Mouse (Mus musculus) left cerebral cortex, postnatal 25 days (tissue): ENCODE data around the gene Zfp617. TPM values are rescaled to one million over a fixed set of nuclear protein-coding genes. Genes with fewer than 3 reads are reported as not detected.
"Not testable (repeated sequence)": the region's sequence is repeated elsewhere in the genome, so short reads cannot be mapped to it uniquely, and the experiment has no call there.

Experiments used
- DNase-seq, 2 experiments: peaks; one replicate each; pipeline ENCODE4 v3.0.0; 2022; ENCODE audit warnings: low spot score in 2 of 2, mixed read lengths in 1 of 2
- intact Hi-C: fragments of 180-260 bp; cut with DNase I; formaldehyde crosslinking; loops from one replicate; pipeline ENCODE4 v1.15.1; 2025
- total RNA-seq, 2 experiments: library from RNA; stranded (reverse); gene quantifications; 2 replicates each; pipeline ENCODE4 v1.2.3; 2021

Zfp617 gene
- total RNA-seq: 10 to 100 TPM; 30.6 to 31.2 TPM

DNA sequence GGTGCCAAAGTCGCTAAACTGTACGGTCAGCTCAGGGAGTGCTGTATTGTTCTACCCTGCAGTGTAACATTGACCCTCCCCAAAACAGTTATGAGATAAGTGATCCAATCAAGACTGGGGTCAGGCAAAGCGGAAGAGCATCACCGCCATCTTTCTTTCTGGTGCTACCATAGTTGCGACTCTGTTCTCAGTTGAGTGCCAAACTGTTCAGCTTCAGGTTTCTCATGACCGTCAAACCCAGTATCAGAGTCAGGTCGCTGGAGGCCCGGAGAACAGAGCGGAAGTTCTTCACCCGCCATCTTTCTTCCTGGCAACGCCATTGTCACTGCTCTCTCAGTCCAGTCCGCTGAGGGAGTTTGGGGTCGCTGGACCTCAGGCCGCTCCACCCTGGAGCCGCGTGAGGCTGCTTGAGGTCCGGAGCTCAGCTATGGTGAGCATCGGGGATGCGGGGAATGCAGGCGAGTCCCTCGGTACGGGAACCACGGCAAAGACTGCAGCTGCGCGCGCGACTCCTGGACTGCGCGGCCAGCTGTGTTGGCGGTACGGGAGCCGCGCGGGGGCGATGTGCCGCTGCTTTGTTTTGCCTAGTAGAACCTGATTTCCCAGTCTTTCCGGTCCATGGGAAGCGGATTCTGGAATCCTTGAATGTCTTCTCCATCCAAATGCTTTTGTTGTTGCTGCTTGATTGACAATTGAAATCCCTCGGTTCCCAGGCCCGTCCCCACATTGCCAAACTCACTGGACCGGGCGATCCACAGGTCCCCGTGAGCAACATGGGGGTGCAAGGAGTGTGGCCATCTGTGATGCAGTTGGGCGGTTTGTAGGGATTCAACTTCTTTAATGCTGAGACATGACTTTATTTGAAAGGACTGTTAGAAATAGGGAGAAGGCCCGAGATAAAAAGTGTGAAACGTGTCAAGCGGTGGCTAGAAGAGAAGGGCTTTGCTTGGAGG is at the start of gene Zfp617, which contains the start of gene Zfp882:
Gene Zfp617, plus strand, starts transcription at position 327 of the 953 bp plus-strand sequence.
Gene Zfp882, plus strand, starts transcription at position 300 of the 953 bp plus-strand sequence.
- DNase-seq: peak; percentile 91 to 93
- intact Hi-C loops: loop anchor here (1.0 kb wide), 2 partner anchors 14 to 26 kb away; partner anchors contain the start of gene Zfp709

DNA sequence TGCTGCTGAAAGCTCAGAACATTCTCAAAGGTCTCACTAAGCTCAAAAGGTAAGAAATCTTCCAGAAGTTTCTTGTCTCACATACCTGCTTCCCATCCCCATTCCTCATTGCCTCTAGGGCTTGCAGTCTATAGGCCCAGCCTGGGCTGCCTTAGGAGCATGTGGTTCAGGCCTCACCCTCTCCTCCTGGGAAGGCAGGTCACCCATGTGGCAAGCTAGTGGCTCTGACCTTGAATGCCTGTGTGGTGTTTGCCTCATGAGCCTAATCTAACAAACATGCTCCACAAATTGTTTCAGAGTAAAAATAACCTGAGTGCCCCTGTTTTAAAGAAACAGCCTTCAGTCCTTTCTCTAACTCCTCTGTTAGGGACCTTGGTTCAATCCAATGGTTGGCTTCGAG is 46.9 kb upstream of the Zfp617 start:
- DNase-seq, intact Hi-C loops: not testable (repeated sequence)

DNA sequence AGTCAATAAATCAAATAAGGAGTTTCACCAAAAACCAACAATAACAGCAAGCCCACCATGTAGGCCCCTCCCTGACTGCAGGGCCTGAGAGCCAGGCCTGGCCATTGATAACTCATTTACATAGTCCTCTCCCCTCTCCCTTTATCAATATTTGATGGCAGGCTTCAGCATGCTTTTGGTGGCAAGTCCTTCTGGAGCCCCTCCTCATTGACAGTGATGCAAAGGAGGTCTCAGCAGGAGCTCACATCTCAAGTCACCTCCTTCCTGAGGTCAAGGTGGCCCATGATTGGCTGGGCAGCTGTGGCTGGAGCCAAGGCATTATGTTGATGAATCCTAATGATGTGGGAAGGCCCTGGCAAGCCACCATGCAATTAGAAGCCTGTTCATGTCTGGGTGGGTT is 46.4 kb upstream of the Zfp617 start:
- intact Hi-C loops: not testable (repeated sequence)

DNA sequence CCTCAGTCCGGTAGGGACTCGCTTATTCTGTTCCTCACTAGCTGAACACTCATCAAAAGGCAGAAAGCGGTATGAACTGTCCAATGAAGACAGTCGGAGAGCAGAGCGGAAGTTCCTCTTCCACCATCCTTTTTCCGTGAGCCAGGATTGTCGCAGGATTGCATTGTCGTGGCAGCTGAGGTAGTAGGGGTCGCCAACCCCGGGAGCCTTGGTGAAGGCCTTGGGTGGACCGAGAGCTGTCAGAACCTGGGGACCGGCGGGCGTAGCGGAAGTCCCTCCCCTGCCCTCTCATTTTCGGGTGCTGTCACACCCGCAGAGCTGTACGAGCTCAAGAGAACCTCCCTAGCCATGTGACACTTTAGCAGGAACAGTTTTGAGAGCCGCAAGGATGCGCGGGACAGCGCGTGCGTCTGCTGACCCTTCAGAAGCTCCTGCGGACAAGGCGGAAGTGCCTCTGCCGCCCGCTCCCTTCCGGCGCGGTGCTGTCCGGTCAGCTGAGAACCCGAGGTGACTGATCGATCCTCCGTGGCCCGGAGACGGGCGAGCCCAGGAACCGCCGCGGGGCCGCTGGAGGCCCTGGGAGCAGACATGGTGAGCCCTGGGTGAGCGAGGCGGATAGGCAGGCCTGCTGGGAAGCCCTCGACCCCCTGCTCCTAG is 26.7 kb upstream of the Zfp617 start, which contains the start of gene Zfp709:
Gene Zfp709, plus strand, starts transcription at position 402 of the 657 bp plus-strand sequence.
- intact Hi-C loops: loop anchor here (1.0 kb wide), 1 partner anchor 27 kb away; the partner anchor contains the start of genes Zfp617 and Zfp882

More for the DNA sequence above, 46.4 kb upstream of the Zfp617 start:
- DNase-seq: not testable (repeated sequence)

DNA sequence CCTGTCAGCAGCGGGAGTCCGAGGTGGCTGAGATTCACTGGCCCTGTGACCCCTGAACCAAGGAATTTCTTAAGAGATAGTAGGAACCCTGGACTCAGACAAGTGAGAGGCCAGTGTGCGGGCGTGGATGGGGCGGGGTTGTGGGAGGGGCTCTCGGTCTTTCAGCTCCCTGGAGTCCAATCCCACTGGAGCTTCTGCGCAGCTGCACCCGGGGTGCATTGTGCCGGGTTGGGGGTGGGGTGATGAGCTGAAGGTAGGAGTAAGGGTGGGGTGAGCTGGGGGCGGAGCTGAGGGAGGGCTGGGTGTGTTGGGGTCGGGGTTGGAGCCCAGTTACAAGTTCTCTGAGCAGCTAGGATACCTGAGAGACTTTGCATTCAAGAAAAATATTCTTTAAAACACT is 7.8 kb upstream of the Zfp617 start:
- intact Hi-C loops, DNase-seq: not testable (repeated sequence)

More for the DNA sequence above, 26.7 kb upstream of the Zfp617 start, which contains the start of gene Zfp709:
- peak; percentile 77 to 83 for DNase-seq

DNA sequence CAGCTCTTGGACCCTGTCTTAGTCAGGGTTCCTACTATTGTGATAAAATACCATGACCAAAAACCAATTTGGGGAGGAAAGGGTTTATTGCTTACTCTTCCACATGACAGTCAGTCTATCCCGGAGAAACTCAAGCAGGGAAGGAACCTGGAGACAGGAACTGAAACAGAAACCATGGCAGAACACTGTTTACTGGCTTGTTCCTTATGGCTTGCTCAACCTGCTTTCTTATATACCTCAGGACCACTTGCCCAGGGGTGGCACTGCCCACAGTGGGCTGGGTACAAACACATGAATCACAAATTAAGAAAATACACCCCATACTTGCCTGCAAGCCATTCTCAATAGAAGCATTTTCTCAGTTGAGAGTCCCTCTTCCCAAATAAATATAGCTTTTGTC is 5.4 kb upstream of the Zfp617 start:
- intact Hi-C loops, DNase-seq: not testable (repeated sequence)

DNA sequence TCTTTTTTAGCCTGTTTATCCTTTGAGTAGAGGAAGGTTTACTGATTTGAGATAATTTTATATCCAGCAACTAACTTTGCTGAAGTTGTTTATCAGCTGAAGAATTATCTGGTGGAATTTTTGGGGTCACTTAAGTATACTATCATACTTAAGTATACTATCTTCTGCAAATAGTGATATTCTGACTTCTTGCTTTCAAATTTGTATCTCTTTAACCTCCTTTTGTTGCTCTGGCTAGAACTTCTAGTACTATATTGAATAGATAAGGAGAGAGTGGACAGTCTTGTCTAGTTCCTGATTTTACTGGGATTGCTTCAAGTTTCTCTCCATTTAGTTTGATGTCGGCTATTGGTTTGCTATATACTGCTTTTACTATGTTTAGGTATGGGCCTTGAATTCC is 1.6 kb upstream of the Zfp617 start:
- intact Hi-C loops: no loop called here
- DNase-seq: no peak

DNA sequence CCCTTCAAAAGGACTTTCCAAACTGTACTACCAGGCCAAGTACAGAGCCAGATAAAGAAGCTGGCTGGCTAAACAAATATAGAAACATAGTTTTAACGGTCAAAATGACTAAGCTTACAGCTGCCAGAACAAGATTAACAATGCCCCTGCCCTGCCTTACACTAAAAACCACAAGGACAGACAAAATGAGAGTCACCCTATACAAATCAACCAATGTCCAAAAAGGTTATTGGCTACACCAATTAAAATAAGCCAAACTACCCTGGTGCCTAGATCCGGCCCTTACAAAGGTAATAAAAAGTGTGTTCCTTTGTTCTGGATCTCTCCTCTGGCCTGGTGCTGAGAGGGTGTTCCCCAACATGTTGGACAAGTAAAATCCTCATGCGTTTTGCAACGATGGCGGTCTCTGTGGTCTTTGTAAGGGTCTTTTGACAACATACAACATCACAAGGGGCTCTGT is 607 bp upstream of the Zfp617 start:
- intact Hi-C loops: loop anchor here (1.0 kb wide), 2 partner anchors 14 to 26 kb away; partner anchors contain the start of gene Zfp709
- no peak for DNase-seq

DNA sequence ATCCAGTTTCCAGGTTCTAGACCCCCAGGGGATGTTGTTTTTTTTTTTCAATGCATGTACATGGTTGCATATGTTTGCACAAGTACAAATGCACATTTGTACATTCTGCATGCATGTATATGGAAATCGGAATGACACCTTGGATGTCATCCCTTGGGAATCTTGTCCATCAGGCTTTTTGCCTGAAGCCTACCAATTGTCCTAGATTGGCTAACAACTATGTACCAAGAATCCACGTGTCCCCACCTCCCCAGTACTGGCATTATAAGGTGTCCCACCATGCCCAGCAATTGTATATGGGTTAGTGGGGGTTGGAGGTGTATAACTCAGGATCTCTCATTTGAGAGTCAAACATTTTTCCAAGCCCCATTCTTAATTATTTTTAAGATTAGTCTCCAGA is 3.9 kb downstream of the Zfp617 start:
- intact Hi-C loops: no loop called here

DNA sequence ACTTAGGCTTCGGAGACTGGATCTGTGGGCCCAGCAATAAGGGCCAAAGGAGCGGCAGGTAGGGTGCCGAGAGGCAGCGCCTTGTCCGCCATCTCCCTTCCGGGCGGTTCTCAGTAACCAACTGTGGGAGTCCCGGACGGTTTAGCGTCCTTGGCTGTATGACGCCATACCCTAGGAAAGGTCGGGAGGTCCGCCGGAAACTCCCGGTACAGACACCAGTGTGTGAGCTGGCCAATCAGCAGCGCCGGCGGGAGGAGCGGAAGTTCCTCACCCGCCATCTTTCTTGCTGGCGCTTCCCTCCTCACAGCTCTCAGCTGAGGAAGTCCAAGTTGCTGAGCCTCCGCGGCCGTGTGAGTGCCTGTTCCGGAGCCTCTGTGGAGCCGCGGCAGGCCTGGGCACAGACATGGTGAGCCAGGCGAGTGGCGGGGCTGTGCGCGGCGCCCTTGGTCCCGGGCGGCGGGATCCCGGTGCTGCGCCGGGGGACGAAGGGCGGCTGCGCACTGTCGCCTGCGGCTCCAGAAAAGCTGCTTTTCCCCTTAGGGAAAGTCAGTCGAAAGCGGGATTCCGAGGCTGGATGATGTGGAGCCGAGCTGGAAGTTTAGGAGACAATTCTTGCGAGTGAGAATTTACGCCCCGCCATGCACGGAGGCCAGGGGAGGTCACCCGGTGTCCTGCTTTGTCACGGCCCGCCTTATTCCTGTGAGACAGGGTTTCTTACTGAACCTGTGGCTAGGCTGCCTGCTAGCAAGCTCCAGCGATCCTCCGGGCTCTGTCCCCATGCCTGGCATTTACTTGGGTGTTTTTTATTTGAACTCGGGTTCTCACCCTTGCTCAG is 14.3 kb downstream of the Zfp617 start:
- intact Hi-C loops: loop anchor here (1.0 to 2.0 kb wide), 2 partner anchors 14 to 28 kb away; partner anchors contain the start of genes Zfp617, Zfp882 and Zfp961
- DNase-seq: peak; percentile 95 to 98

More for the DNA sequence above, 3.9 kb downstream of the Zfp617 start:
- DNase-seq: no peak

DNA sequence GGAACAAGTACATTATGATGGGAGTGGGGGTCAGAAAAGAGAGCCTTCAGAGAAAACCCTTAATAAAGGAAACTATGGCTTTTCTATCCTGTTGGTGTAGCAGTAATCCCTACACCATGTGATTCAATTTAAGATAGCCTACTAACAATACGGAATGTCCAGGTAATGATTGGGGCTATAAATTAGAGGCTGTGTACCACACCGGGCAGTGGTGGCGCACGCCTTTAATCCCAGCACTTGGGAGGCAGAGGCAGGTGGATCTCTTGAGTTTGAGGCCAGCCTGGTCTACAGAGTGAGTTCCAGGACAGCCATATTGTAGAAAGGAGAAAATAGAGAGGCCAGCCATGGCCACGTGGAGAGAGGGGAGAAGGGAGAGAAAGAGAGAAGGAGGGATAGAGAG is 17.4 kb downstream of the Zfp617 start:
- DNase-seq: no peak
- intact Hi-C loops: no loop called here

DNA sequence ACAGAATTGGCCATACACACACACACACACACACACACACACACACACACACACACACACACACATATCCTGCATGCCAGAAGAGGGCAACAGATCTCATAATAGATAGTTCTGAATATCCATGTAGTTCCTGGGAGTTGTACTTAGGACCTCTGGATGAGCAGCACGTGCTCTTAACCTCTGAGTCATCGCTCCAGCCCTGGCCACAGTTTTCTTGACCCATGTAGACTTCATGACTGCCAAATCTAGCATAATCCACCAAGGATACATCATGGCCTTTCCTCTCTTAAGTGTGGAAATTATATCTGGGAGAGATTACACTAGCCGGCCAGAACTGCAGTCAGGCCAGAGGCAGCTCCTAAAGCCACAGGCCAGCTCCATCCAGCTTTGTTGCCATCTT is 18.1 kb downstream of the Zfp617 start:
- no peak for DNase-seq
- intact Hi-C loops: no loop called here

DNA sequence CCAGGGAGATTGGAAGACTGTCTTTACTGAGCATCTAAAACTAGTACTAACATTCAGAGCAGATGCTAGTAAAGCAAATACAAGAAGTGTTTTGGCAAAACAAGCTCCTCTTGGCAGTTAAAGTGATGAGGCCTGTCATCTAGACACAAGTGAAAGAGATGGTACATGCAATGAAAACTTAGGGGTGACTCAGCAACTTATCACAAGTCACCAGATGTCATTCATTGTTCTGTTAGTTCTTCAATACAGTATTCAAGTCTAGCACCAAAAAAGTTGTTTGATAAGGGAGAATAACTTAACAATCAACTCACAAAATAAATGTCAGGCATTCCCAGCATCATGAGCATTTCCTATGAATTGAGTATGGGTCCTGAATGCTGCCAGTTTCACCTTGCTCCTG is 19.3 kb downstream of the Zfp617 start:
- no peak for DNase-seq
- intact Hi-C loops: no loop called here

DNA sequence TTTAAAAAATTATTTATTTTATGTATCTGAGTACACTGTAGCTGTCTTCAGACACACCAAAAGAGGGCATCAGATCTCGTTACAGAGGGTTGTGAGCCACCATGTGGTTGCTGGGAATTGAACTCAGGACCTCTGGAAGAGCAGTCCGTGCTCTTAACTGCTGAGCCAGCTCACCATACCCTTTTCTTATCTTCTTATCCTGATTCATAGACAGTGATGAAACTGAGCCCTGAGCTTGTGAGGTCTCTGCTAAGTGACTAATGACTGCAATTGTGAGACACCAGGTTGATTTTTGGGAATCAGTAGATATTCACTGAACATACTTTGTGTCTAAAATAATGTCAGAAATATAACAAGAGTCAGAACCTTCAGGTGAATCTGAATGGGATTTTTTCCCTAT is 29.6 kb downstream of the Zfp617 start:
- intact Hi-C loops, DNase-seq: not testable (repeated sequence)

DNA sequence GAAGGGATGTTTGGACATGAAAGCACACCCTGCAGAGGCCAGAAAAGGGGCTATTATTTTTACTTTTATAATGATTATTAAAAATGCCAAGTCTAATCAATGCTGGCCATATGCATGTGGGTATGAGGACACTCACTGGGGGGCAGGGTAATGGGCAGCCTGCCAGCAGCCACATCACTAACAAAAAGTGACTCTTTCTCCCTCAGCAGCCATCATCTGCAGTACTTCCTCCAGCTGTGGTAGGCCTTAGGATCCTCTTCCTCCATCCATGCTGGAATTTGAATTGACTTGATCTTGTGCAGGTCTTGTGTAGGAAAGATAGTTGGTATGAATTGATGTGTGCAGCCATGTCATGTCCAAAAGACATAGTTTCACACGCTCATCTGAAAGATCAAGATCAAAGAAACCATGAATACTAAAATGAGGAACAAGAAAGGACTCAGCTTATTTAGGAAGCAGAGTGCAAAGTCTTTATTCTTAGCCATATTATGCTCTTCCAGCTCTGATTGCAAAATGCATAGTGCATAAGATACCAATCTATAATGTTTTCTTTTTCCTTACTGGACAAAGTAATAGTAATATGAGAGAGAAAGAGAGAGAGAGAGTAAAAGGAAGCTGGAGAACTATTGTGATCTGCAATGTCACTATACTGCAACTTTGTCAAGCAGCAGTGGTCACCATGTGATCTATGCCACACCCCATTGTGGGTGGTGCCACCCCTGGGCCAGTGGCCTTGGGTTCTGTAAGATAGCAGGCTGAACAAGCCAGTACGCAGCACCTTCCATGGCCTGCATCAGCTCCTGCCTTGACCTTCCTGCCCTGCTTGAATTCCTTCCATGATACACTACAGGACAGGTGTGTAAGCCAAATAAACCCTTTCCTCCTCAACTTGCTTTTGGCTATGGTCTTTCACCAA is 32.1 kb downstream of the Zfp617 start:
- DNase-seq: no peak
- intact Hi-C loops: no loop called here

DNA sequence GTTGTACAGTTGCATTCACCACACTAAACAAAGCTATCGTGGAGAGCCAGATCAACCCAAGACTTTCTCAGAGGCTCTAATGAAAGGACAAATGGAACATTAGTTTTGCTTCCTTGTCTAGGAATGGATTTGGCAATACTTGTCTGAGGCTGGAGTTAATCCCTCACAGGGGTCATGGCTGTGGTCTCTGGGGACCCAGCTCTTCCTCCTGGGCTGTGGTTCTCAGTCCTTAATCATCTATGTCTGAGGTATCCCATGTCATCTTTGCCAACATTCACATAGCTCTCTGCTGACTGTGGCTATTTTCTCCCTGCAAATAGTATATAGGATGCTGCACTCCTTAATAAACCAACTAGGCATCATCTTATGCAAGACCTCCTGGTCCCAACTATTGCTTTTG is 33.3 kb downstream of the Zfp617 start:
- DNase-seq: no peak
- intact Hi-C loops: no loop called here

DNA sequence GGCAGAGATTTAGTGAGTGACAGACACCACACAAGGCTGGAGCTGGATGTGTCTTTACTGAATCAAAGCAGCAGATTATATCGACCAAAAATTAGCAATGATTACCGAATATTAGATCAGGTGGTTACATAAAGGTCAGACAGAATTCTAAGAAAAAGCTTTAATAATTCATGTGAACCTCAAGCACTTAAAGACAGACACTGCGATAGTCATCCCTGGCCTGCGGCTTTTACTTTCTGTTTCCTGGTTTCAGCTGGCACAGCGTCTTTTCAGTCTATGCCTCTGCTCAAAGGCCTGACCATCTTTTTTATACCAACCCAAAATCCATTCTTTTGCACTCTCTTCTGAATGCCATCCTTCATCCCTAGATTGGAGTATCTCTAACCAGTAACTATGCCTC is 40.2 kb downstream of the Zfp617 start:
- no peak for DNase-seq
- intact Hi-C loops: no loop called here
